Mouse (Mus musculus): ENCODE results near the gene Scnm1.
"Not testable (repeated sequence)": the region's sequence is repeated elsewhere in the genome, so short reads cannot be mapped to it uniquely, and the experiment has no call there.

Scnm1 gene

DNA sequence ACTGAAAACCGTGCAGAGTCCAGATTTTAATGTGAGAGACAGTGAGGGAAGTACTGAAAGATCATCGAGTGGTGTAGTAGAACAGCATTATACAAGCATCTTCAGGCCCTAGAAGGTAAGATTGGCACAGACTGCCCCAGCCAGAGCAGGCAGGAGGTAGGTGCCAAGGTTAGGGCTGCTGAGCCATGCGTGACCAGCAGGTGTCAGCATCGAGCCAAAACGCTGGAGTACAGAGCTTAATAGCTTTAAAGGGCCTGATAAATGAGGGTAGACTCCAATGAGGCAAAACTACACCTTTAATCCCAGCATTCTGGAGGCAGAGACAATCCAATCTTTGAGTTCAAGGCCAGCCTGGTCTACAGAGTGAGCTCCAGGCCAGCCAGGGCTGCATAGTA, 8.8 kb upstream of the Scnm1 start:
- DNase-seq, result peak; percentile 93 to 94

DNA sequence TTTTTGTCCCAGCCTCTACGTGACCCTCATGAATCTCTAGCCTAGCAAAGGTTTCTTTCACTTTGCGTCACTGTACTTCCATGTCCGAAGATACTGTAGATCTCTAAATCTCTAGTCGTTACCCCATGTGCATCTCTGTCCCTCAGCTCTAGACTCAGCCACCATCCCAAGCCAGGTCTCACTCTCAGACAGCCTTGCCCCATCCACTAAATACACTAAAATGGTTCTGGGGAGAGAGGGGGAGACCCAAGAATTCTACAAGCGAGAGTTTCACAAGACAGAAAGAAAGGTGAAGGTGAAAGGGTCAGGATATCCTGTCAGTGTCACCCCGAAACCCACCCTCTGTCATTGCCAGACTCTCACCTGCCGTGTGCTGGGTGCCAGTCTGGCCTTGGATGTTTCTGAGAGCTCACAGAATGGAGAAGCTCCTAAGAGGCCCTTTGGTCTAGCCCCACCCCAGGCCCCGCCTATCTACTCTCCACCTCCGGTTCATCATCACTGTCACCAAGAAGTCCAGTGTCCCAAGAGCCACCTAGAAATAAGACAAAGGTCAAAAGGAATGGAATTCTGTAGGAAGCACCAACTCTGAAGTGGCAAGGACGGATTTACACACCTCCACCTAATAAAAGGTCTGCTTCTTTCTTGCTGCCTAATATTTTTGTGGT, 8.3 kb upstream of the Scnm1 start, which contains the start of gene Tnfaip8l2:
Gene Tnfaip8l2 (minus strand): TSS at position 409 of the 665 bp plus-strand sequence.
- peak; percentile 78 to 82 for DNase-seq

GRCm38 (mm10) chr3:95141474-95141873, 7.7 kb upstream of the Scnm1 start:
- peak; percentile 62 to 68 for DNase-seq

DNA sequence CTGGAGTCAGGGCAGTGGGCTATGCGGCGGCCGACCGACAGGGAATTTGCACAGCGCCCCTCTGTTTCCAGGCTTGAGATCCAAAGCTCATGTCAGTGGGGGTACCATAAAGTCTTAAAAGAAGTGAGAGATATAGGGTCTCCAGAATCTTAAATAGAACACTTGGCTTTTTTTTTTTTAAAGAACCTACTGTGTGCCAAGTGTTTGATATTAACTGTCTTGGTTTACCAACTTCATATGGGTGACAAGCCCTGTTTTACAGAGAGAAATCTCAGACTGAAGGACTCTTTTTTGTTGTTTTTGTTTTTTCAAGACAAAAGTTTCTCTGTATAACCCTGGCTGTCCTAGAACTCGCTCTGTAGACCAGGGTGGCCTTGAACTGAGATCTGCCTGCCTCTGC, 7.0 kb upstream of the Scnm1 start:
- DNase-seq, result no peak

- DNase-seq, result no peak
Observed at GRCm38 (mm10) chr3:95140289-95140595, 6.4 kb upstream of the Scnm1 start.

- no peak for DNase-seq
Observed at GRCm38 (mm10) chr3:95139586-95140288, 5.9 kb upstream of the Scnm1 start.

GRCm38 (mm10) chr3:95136336-95136735, 2.5 kb upstream of the Scnm1 start:
- DNase-seq, result peak; percentile 59 to 65

GRCm38 (mm10) chr3:95135433-95136052, 1.7 kb upstream of the Scnm1 start:
- DNase-seq, result peak; percentile 16 to 30

- DNase-seq, result peak; percentile 48 to 54
Observed at GRCm38 (mm10) chr3:95135023-95135422, 1.2 kb upstream of the Scnm1 start.

- DNase-seq, result not testable (repeated sequence)
Observed at GRCm38 (mm10) chr3:95134133-95134532, 322 bp upstream of the Scnm1 start.

DNA sequence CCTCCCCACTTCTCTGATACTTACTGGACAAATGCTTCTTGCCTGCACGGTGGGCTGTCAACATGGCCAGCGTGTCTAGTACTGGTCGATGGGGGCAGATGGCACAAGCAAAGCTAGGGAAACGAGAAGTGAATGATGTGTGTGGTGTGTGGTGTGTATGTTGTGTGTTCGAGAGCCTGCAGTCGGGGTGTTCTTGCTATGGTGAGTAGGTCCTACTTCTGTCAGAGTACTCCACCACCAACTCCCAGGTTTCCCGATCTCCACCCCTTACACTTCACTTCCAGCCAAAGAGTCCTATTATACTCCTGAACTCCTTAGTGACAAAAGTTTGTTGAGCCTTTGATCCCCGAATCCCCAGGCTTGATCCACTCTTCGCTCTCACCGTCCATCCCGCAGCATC, 635 bp downstream of the Scnm1 start:
- peak in 1 of 2 experiments; percentile 4 for DNase-seq

DNA sequence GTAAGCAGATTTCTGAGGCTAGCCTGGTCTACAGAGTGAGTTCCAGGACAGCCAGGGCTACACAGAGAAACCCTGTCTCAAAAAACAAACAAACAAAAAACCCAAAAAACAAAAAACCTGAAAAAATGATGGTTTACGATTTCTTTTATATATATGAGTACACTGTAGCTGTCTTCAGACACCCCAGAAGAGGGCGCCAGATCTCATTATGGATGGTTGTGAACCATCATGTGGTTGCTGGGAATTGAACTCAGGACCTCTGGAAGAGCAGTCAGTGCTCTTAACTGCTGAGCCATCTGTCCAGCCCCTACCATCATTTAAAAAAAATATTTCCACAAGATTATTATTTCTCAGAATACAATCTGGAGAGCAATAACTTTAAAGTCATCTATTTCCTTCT, 1.4 kb downstream of the Scnm1 start:
- peak; percentile 37 to 44 for DNase-seq

GRCm38 (mm10) chr3:95130081-95130480, 3.7 kb downstream of the Scnm1 start:
- no peak for DNase-seq

- DNase-seq, result no peak
Observed at GRCm38 (mm10) chr3:95129226-95129651, 4.6 kb downstream of the Scnm1 start.

DNA sequence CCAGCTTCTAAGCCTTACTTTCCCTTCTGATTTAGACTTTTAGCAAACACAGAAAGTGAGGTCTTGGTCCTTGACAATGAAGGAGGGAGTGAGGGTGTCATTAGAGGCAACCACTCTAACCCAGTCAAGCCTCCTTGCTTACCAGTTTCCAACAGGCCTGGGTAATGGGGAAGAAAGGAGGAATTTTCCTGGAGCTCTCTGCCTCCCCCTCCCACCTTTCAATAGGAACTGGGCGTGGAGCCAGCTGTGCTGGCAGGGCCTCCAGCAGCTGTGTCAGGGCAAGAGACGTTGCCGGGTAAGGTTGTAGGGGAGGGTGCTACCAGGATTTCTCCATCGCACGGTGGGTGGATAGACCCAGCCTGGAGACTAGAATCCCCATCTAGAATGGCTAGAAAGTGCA, 8.8 kb downstream of the Scnm1 start:
- DNase-seq, result no peak

DNA sequence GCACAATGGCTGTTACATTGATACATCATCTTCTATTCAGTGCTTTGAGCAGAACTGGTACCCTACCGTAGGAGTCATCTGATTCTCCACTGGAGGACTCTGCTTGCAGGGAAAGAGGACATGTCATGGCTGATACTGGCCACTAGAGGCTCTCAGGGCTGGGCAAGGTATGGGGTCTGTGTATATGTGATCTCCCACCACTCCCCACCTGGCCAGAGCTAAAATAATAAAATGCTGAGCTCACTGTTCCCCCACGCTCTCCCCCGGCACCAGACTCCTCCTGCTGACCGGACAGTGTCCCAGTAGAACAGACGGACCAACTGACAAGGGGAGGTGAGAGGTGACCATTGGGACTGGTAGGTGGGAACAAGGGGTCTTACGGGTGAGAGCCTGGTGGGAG, 9.6 kb downstream of the Scnm1 start, which contains the start of gene Tmod4:
Gene Tmod4 (plus strand): TSS at position 231 of the 400 bp plus-strand sequence.
- peak; percentile 13 to 32 for DNase-seq

DNA sequence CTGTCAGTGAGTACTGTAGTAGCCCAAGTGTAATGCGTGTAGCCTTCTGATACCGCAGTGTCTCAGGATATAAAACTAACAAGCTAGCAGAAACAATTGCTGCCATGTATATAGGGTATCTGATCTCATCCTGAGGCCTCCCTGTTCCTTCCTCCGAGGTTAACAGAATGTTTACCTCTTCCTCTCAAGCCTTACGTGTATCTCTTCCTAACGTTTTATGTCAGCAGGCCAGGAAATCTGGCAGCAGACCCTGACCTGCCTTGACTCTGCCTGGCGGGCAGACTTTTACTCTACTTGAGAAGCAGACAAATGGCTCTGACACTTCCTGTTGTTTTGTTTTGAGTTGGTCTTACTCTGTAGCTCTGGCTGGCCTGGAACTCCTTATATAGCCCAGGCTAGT, 12.2 kb downstream of the Scnm1 start:
- no peak for DNase-seq

DNA sequence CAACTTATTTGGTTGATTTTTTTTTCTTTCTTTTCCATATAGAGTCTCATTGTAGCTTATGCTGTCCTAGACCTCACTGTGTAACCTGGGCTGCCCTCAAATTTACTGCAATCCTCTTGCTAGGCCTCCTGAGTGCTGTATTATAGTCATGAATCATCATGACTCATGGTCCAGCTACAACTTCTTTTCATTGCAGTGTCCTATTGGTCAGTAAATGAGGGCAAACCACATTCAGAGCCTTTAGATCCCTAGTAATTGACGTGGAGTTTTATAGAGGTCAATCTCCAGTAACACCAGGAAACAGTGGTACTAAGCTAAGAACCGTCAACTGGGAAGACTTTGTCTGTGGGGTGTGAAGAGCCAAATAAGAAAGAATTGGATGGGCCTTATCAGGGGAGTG, 16.1 kb downstream of the Scnm1 start:
- no peak for DNase-seq

- DNase-seq, result no peak
Observed at GRCm38 (mm10) chr3:95112760-95113159, 21.1 kb downstream of the Scnm1 start.

GRCm38 (mm10) chr3:95110911-95111726, 22.7 kb downstream of the Scnm1 start, which contains the start of gene Vps72:
TSS of gene Vps72 (plus strand) at chr3:95111022.
- peak; percentile 87 to 89 for DNase-seq

DNA sequence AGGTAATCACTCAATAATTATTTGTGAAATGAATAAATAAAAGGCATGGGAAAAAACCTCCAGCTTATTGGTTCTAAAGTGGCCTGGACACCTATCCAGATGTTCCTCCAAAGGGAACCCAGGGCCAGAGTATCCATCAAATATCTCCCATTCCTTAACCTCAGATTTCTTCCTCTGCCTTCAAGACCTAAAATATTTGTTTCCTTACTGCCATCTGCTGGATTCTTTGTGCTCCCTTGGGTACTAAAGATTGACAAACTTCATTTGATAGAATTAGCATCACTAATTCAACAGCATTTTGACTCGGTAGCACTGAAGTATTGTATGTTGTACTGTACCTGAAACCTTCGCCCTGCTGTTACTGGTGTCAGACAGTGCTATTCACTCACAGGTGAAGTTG, 25.9 kb downstream of the Scnm1 start:
- DNase-seq, result no peak

DNA sequence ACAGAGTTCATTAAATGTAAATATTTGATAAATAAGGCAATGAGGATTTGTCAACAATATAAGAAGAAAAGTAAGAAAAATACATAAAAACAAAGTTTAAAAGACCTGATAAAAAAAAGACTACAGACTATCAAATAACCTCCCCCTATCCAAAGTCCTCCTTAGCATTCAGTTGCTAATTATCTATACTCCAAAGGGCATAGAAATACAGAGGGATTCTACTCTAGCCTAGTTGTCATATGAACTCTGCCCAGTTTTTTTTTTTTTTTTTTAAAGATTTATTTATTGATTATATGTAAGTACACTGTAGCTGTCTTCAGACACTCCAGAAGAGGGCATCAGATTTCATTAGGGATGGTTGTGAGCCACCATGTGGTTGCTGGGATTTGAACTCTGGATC, 26.5 kb downstream of the Scnm1 start:
- DNase-seq, result not testable (repeated sequence)

Data from B cell, adult 2 months (primary cell).